In the genomic region with DNA sequence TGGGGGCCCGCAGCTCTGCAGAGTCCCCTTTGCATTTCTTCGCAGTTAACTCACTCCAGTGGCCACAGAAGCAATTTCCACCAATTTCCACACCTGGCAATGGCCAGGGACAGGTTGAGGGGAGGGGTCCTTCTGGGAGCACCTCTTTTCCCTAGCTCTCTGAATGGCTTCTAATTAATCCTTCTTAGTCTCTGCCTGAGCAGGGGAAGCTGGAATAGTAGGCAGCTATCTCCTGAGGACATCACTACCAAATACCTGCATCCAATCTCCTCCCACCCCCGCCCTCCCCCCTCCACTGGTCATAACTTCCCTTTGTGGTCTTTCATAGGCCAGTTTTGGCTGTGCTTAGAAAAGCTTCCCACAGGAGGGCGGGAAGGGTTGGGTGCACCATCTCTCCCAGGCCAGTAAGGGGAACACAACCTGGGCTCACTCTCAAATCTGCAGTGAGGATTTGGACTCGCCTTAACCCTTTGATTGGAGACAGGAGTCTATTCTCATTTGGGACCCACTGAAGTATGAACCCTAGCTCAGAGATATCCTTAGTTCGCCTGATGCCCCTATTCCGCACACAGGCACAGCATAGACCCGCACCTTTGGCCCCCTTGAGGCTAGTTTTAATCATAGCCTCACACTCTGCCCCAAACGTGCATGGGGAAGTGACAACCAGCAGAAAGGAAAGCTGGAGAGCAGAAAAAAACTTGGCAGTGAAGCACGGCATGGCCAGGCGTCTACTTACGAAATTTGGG, we compare ENCODE assay signal across 9 mouse cellular contexts. TPM values are rescaled to one million over a fixed set of nuclear protein-coding genes. Genes with fewer than 3 reads are reported as not detected.
DNase-seq lines count a peak whose midpoint lies in the region; ATAC-seq lines count a peak whose summit lies in the region.
"Had no signal": no experiment of that assay in that cellular context is flagged by ENCODE, and none has a peak within 500 bp of the region (broad histone marks: within the 10 kb centered on the region; RNA-seq: fewer than 3 reads in every experiment).

No protein-coding gene starts in this region.

- no peak overlapping the region for H3K4me2 ChIP-seq in heart, embryonic 12.5 days
- H3K4me2 ChIP-seq in embryonic facial prominence, embryonic 14.5 days (ENCODE audit: low read depth, low read length) = peak overlapping the region; percentile 83

- H3K4me3 ChIP-seq in heart, embryonic 12.5 days = peak overlapping the region; percentile 55; the same call in 1 of the 2 replicates
- H3K4me3 ChIP-seq in embryonic facial prominence, embryonic 14.5 days (ENCODE audit: low read depth, low read length) = peak overlapping the region; percentile 51
- peak overlapping the region; percentile 69 for H3K4me3 ChIP-seq in midbrain, embryonic 10.5 days

- 8% methylated on average over 12 of the region's 12 CpGs for WGBS in heart, embryonic 12.5 days
- 4% methylated on average over 12 of the region's 12 CpGs for WGBS in embryonic facial prominence, embryonic 14.5 days
- WGBS in midbrain, embryonic 10.5 days = 2% methylated on average over 12 of the region's 12 CpGs

- H3K9ac ChIP-seq in heart, embryonic 12.5 days = no peak overlapping the region
- H3K9ac ChIP-seq in embryonic facial prominence, embryonic 14.5 days (ENCODE audit: low read depth, low read length) = no peak overlapping the region

- no peak overlapping the region for H3K27ac ChIP-seq in heart, embryonic 12.5 days (ENCODE audit: poor library complexity, severe bottlenecking)
- H3K27ac ChIP-seq in embryonic facial prominence, embryonic 14.5 days (replicated peaks; ENCODE audit: low read depth, low read length) = no peak overlapping the region
- H3K27ac ChIP-seq in midbrain, embryonic 10.5 days (replicated peaks) = no peak overlapping the region

- peaks cover 20% of the 10 kb centered on the region for H3K4me1 ChIP-seq in heart, embryonic 12.5 days (replicated peaks)
- H3K4me1 ChIP-seq in embryonic facial prominence, embryonic 14.5 days (ENCODE audit: control insufficient read depth, insufficient read depth, low read length) = peaks cover 5% of the 10 kb centered on the region; the same call in 1 of the 2 replicates
- H3K4me1 ChIP-seq in midbrain, embryonic 10.5 days = peaks cover 29% of the 10 kb centered on the region

- DNase-seq in heart, adult 18-20 months = no peak
- peak; percentile 41 for DNase-seq in ZHBTc4 (ENCODE audit: low read depth, low spot score)
- peak; percentile 2 for DNase-seq in embryonic facial prominence, embryonic 14.5 days (ENCODE audit: low spot score)
- peak; percentile 30 for DNase-seq in midbrain, embryonic 10.5 days (ENCODE audit: low spot score)
- no peak for DNase-seq in ovary, postnatal 14 days (ENCODE audit: low spot score)
- no peak for DNase-seq in natural killer cell, adult 2 months (ENCODE audit: low spot score in 2 of 2)
- no peak for DNase-seq in kidney, postnatal 25 days

- ATAC-seq in heart, embryonic 12.5 days (ENCODE audit: insufficient number of reproducible peaks, low FRiP score) = peak; percentile 22; the same call in 1 of the 2 replicates
- no peak; the same call in 1 of the 2 replicates for ATAC-seq in embryonic facial prominence, embryonic 14.5 days (ENCODE audit: low read depth)

- H3K36me3 ChIP-seq in heart, embryonic 12.5 days = no peaks in the 10 kb centered on the region
- H3K36me3 ChIP-seq in embryonic facial prominence, embryonic 14.5 days (ENCODE audit: control insufficient read depth, insufficient read depth, low read length) = no peaks in the 10 kb centered on the region
- no peaks in the 10 kb centered on the region for H3K36me3 ChIP-seq in midbrain, embryonic 10.5 days

- H3K27me3 ChIP-seq in heart, embryonic 12.5 days (replicated peaks) = peaks cover 65% of the 10 kb centered on the region
- H3K27me3 ChIP-seq in embryonic facial prominence, embryonic 14.5 days (replicated peaks; ENCODE audit: control insufficient read depth, insufficient read depth, low read length) = peaks cover 78% of the 10 kb centered on the region
- H3K27me3 ChIP-seq in midbrain, embryonic 10.5 days (ENCODE audit: low read depth, poor library complexity, severe bottlenecking) = peaks cover 68% of the 10 kb centered on the region

- no peaks in the 10 kb centered on the region for H3K9me3 ChIP-seq in heart, embryonic 12.5 days (replicated peaks)
- no peaks in the 10 kb centered on the region for H3K9me3 ChIP-seq in embryonic facial prominence, embryonic 14.5 days (ENCODE audit: control insufficient read depth, low read length)
- H3K9me3 ChIP-seq in midbrain, embryonic 10.5 days (replicated peaks) = no peaks in the 10 kb centered on the region

RNA-seq across cellular contexts. Expression of a gene that starts 1.5 kb away (rescaled TPM):
- not detected in 2 replicates for polyA plus RNA-seq in heart, embryonic 12.5 days (2016; fragmentation: Nextera tagmentation; extraction: Ambion mirVana)
- not detected for total RNA-seq in heart, adult 18-20 months (2021)
- 0.49 and 0.59 TPM in 2 replicates for polyA plus RNA-seq in embryonic facial prominence, embryonic 14.5 days (2014; fragmentation: Nextera tagmentation; extraction: Ambion mirVana)
- polyA plus RNA-seq in midbrain, embryonic 10.5 days (2016; fragmentation: Nextera tagmentation; extraction: Ambion mirVana) = 0.28 and 0.87 TPM in 2 replicates
- polyA plus RNA-seq: C2C12 had no signal

Comparison
In these comparisons a context has a peak if more than half of its experiments do, and no peak if none do; other contexts are left out.
1. DNase-seq: peak in ZHBTc4 (single experiment), embryonic facial prominence, embryonic 14.5 days (single experiment) and midbrain, embryonic 10.5 days (single experiment); none in heart, adult 18-20 months (0 of 2), ovary, postnatal 14 days (single experiment), natural killer cell, adult 2 months (0 of 2) and kidney, postnatal 25 days (0 of 2).
2. Peak in every context shown above with its lines, with median percentiles within 50 percentile points of each other: H3K4me3 ChIP-seq.